Comparison of ENCODE assay signal across 18 mouse cellular contexts in genomic region chr5:134269751-134270150, GRCm38 (mm10). TPM values are rescaled to one million over a fixed set of nuclear protein-coding genes. Genes with fewer than 3 reads are reported as not detected.
A peak's percentile ranks its signal among the peaks of the same experiment; 100 is the strongest.
DNase-seq lines count a peak whose midpoint lies in the region; ATAC-seq and TF ChIP-seq lines count a peak whose summit lies in the region.
"Had no signal": no experiment of that assay in that cellular context is flagged by ENCODE, and none has a peak within 500 bp of the region (broad histone marks: within the 10 kb centered on the region; RNA-seq: fewer than 3 reads in every experiment).

No protein-coding gene starts in this region.

- H3K79me2 ChIP-seq in CH12.LX (replicated peaks; ENCODE audit: control insufficient read depth, extremely low read depth, insufficient read depth, poor library complexity, severe bottlenecking) = no peaks in the 10 kb centered on the region

- no peak for TF ChIP-seq POLR2A in CH12.LX (IDR thresholded peaks at IDR 0.05; ENCODE audit: low read depth, low read length)

- H3K4me2 ChIP-seq in liver, postnatal 0 days (ENCODE audit: low read depth, low read length) = no peak overlapping the region
- H3K4me2 ChIP-seq in liver, embryonic 12.5 days = no peak overlapping the region
- H3K4me2 ChIP-seq in CH12.LX (ENCODE audit: insufficient read depth, low read depth, poor library complexity, severe bottlenecking) = no peak overlapping the region
- H3K4me2 ChIP-seq: embryonic facial prominence, embryonic 15.5 days; limb, embryonic 12.5 days had no signal

- H3K27me3 ChIP-seq in liver, postnatal 0 days (ENCODE audit: insufficient read depth, low read length) = no peaks in the 10 kb centered on the region
- no peaks in the 10 kb centered on the region for H3K27me3 ChIP-seq in liver, embryonic 12.5 days (replicated peaks)
- no peaks in the 10 kb centered on the region for H3K27me3 ChIP-seq in CH12.LX (replicated peaks)
- H3K27me3 ChIP-seq: embryonic facial prominence, embryonic 15.5 days; limb, embryonic 12.5 days had no signal

- no peaks in the 10 kb centered on the region for H3K4me1 ChIP-seq in liver, postnatal 0 days (ENCODE audit: insufficient read depth)
- H3K4me1 ChIP-seq in liver, embryonic 12.5 days = no peaks in the 10 kb centered on the region
- H3K4me1 ChIP-seq in CH12.LX (ENCODE audit: control insufficient read depth in 1 of 2, insufficient read depth in 2 of 2) = peaks cover 11 to 53% of the 10 kb centered on the region in 2 experiments
- H3K4me1 ChIP-seq: limb, embryonic 12.5 days had no signal

- H3K27ac ChIP-seq in liver, postnatal 0 days (ENCODE audit: low read depth) = 0 out of 2 replicates have a peak overlapping the region, but pooled peaks have one; percentile 7
- H3K27ac ChIP-seq in liver, embryonic 12.5 days = no peak overlapping the region
- H3K27ac ChIP-seq in CH12.LX (ENCODE audit: insufficient read depth, low read depth) = no peak overlapping the region
- H3K27ac ChIP-seq: kidney, postnatal 0 days; limb, embryonic 12.5 days; stomach, postnatal 0 days had no signal

- no peak for ATAC-seq in liver, postnatal 0 days
- no peak for ATAC-seq in liver, embryonic 12.5 days
- ATAC-seq in neutrophil, adult 5-6 weeks (ENCODE audit: extremely low read depth, insufficient number of reproducible peaks, low FRiP score, poor library complexity, severe bottlenecking) = peak; percentile 37; the same call in 1 of the 2 replicates
- ATAC-seq: forebrain, embryonic 14.5 days; hindbrain, embryonic 16.5 days had no signal

- no peak for TF ChIP-seq EP300 in liver, postnatal 0 days (IDR thresholded peaks at IDR 0.05; ENCODE audit: low read depth)
- TF ChIP-seq EP300 in CH12.LX (IDR thresholded peaks at IDR 0.05; ENCODE audit: low read length) = peak; percentile 20; the same call in 1 of the 2 replicates

- peaks cover 61% of the 10 kb centered on the region for H3K36me3 ChIP-seq in liver, postnatal 0 days (replicated peaks; ENCODE audit: insufficient read depth, low read length)
- peaks cover 97% of the 10 kb centered on the region for H3K36me3 ChIP-seq in liver, embryonic 12.5 days
- peaks cover 46 to 62% of the 10 kb centered on the region in 2 experiments for H3K36me3 ChIP-seq in CH12.LX (replicated peaks in 1 of 2; ENCODE audit: control insufficient read depth in 1 of 2, insufficient read depth in 1 of 2, low read length in 1 of 2)

- no peak overlapping the region for H3K9ac ChIP-seq in liver, postnatal 0 days (replicated peaks)
- no peak overlapping the region for H3K9ac ChIP-seq in liver, embryonic 12.5 days
- H3K9ac ChIP-seq in CH12.LX (ENCODE audit: insufficient read depth, low read depth) = no peak overlapping the region
- H3K9ac ChIP-seq: embryonic facial prominence, embryonic 15.5 days; limb, embryonic 12.5 days had no signal

- no peak overlapping the region for H3K4me3 ChIP-seq in liver, postnatal 0 days (ENCODE audit: low read depth, low read length)
- H3K4me3 ChIP-seq in liver, embryonic 12.5 days = no peak overlapping the region
- no peak overlapping the region for H3K4me3 ChIP-seq in CH12.LX (replicated peaks in 1 of 3; ENCODE audit: low read depth in 2 of 3, low read length in 2 of 3, poor library complexity in 1 of 3)
- H3K4me3 ChIP-seq: embryonic facial prominence, embryonic 15.5 days; limb, embryonic 12.5 days had no signal

- no peak for TF ChIP-seq CTCF in liver, postnatal 0 days (IDR thresholded peaks at IDR 0.05; ENCODE audit: low read depth)
- no peak for TF ChIP-seq CTCF in CH12.LX (conservative IDR thresholded peaks at IDR 0.05 in 1 of 2, IDR thresholded peaks at IDR 0.05 in 1 of 2; ENCODE audit: low read depth in 2 of 2, low read length in 2 of 2)

- in situ Hi-C loops in CH12.LX (cut with MboI; ENCODE audit: low pct_ligation_motif_present, low pct_unique_long_range_greater_than_20kb, low sequenced_read_pairs) = no loop called here

- dilution Hi-C loops in CH12.LX (cut with MboI; ENCODE audit: extremely low pct_ligation_motif_present, extremely low pct_unique_long_range_greater_than_20kb, low sequenced_read_pairs) = no loop called here

- no peak for DNase-seq in liver, postnatal 0 days
- DNase-seq in CH12.LX (ENCODE audit: extremely low read depth) = peak; percentile 43
- peak; percentile 27 for DNase-seq in lung, postnatal 14 days
- DNase-seq in cerebellum, postnatal 10 days = no peak
- DNase-seq in right cerebral cortex, postnatal 14 days = no peak
- no peak for DNase-seq in urinary bladder, postnatal 36 days (ENCODE audit: low spot score in 2 of 2)
- DNase-seq: adrenal gland, postnatal 14 days; cerebellum, postnatal 36 days; gastrocnemius, postnatal 14 days; layer of hippocampus, postnatal 36 days had no signal

- TF ChIP-seq RAD21 in CH12.LX (IDR thresholded peaks at IDR 0.05; ENCODE audit: low read depth, low read length) = no peak

- H3K9me3 ChIP-seq in liver, postnatal 0 days (ENCODE audit: low read length) = no peaks in the 10 kb centered on the region
- H3K9me3 ChIP-seq in liver, embryonic 12.5 days (replicated peaks) = no peaks in the 10 kb centered on the region
- no peaks in the 10 kb centered on the region for H3K9me3 ChIP-seq in CH12.LX (replicated peaks; ENCODE audit: low read length)
- H3K9me3 ChIP-seq: embryonic facial prominence, embryonic 15.5 days; limb, embryonic 12.5 days had no signal

- WGBS in liver, postnatal 0 days (ENCODE audit: insufficient replicate concordance) = 79% methylated on average over 5 of the region's 5 CpGs
- 78% methylated on average over 5 of the region's 5 CpGs for WGBS in liver, embryonic 12.5 days (ENCODE audit: insufficient replicate concordance)

TF ChIP-seq in CH12.LX, 34 proteins besides CTCF, POLR2A, EP300 and RAD21:
- TF ChIP-seq ZMIZ1 (IDR thresholded peaks at IDR 0.05; ENCODE audit: low read depth, low read length) = no peak
- TF ChIP-seq SMC3 (IDR thresholded peaks at IDR 0.05; ENCODE audit: low read depth, low read length) = no peak
- TF ChIP-seq RCOR1 (conservative IDR thresholded peaks at IDR 0.05; ENCODE audit: low read depth, low read length) = no peak
- no peak for TF ChIP-seq JUN (IDR thresholded peaks at IDR 0.05; ENCODE audit: insufficient read depth, low read depth, low read length)
- no peak for TF ChIP-seq NELFE (IDR thresholded peaks at IDR 0.05; ENCODE audit: low read depth, low read length)
- no peak for TF ChIP-seq MAX (IDR thresholded peaks at IDR 0.05; ENCODE audit: low read length)
- TF ChIP-seq ETS1 (conservative IDR thresholded peaks at IDR 0.05; ENCODE audit: low read depth, low read length) = peak; percentile 52
- TF ChIP-seq MAFK (IDR thresholded peaks at IDR 0.05; ENCODE audit: insufficient replicate concordance, low read length) = no peak
- TF ChIP-seq UBTF (IDR thresholded peaks at IDR 0.05; ENCODE audit: low read depth, low read length) = no peak
- TF ChIP-seq ZKSCAN1 (IDR thresholded peaks at IDR 0.05; ENCODE audit: borderline replicate concordance, low read depth, low read length) = no peak
- no peak for TF ChIP-seq E2F4 (IDR thresholded peaks at IDR 0.05; ENCODE audit: insufficient replicate concordance, low read depth, low read length)
- TF ChIP-seq JUND (conservative IDR thresholded peaks at IDR 0.05; ENCODE audit: low read depth, low read length) = no peak
- no peak for TF ChIP-seq KAT2A (IDR thresholded peaks at IDR 0.05; ENCODE audit: insufficient replicate concordance, low read length)
- no peak for TF ChIP-seq CHD1 (IDR thresholded peaks at IDR 0.05; ENCODE audit: low read depth, low read length)
- no peak for TF ChIP-seq USF2 (conservative IDR thresholded peaks at IDR 0.05; ENCODE audit: low read depth, low read length)
- no peak for TF ChIP-seq MXI1 (IDR thresholded peaks at IDR 0.05; ENCODE audit: low read depth, low read length)
- no peak for TF ChIP-seq TCF12 (IDR thresholded peaks at IDR 0.05; ENCODE audit: low read depth, low read length)
- no peak for TF ChIP-seq PAX5 (IDR thresholded peaks at IDR 0.05; ENCODE audit: low read length)
- 0 out of 2 replicates have a peak, but pooled peaks have one; percentile 26 for TF ChIP-seq IRF4 (IDR thresholded peaks at IDR 0.05; ENCODE audit: low read depth, low read length)
- no peak for TF ChIP-seq MYC (IDR thresholded peaks at IDR 0.05; ENCODE audit: low read depth, low read length)
- TF ChIP-seq BHLHE40 (IDR thresholded peaks at IDR 0.05; ENCODE audit: low read depth, low read length) = peak; percentile 29; the same call in 1 of the 2 replicates
- no peak for TF ChIP-seq SIN3A (IDR thresholded peaks at IDR 0.05; ENCODE audit: low read length)
- TF ChIP-seq USF1 (IDR thresholded peaks at IDR 0.05; ENCODE audit: low read depth, low read length) = no peak
- no peak for TF ChIP-seq ZC3H11A (IDR thresholded peaks at IDR 0.05; ENCODE audit: low read depth, low read length)
- no peak for TF ChIP-seq ELF1 (IDR thresholded peaks at IDR 0.05; ENCODE audit: low read depth, low read length)

RNA-seq across cellular contexts. Expression of gene Ncf1, which starts 40.3 kb away (rescaled TPM):
- 24.4 and 26.0 TPM in 2 replicates for polyA plus RNA-seq in liver, postnatal 0 days (2015; fragmentation: Nextera tagmentation; extraction: Ambion mirVana)
- polyA plus RNA-seq in liver, embryonic 12.5 days (2016; fragmentation: Nextera tagmentation; extraction: Ambion mirVana) = 8.4 and 9.2 TPM in 2 replicates
- total RNA-seq in CH12.LX (2012; rRNA removed) (225 and 342 TPM in 2 replicates), CH12.LX (2014; rRNA removed) (263 and 287 TPM in 2 replicates)
- polyA plus RNA-seq in CH12.LX (2012; ENCODE audit: insufficient read length, low read depth) = 299 and 302 TPM in 2 replicates
- total RNA-seq in neutrophil, adult 5-6 weeks (2017) = 432 and 448 TPM in 2 replicates

RNA-seq across cellular contexts. Expression of gene Gtf2i, which starts 44.8 kb away (rescaled TPM):
- polyA plus RNA-seq in liver, postnatal 0 days (2015; fragmentation: Nextera tagmentation; extraction: Ambion mirVana) = 29.8 and 34.7 TPM in 2 replicates
- 65.4 and 65.6 TPM in 2 replicates for polyA plus RNA-seq in liver, embryonic 12.5 days (2016; fragmentation: Nextera tagmentation; extraction: Ambion mirVana)
- 36.2 and 42.2 TPM in 2 replicates for total RNA-seq in CH12.LX (2012; rRNA removed)
- total RNA-seq in CH12.LX (2014; rRNA removed) = 24.5 and 28.4 TPM in 2 replicates
- polyA plus RNA-seq in CH12.LX (2012; ENCODE audit: insufficient read length, low read depth) = 58.9 and 60.9 TPM in 2 replicates
- 36.2 and 37.6 TPM in 2 replicates for total RNA-seq in neutrophil, adult 5-6 weeks (2017)

Comparison
In these comparisons a context has a peak if more than half of its experiments do, and no peak if none do; other contexts are left out.
1. DNase-seq: peak in CH12.LX (single experiment) and lung, postnatal 14 days (single experiment); none in liver, postnatal 0 days (single experiment), cerebellum, postnatal 10 days (0 of 2), right cerebral cortex, postnatal 14 days (single experiment) and urinary bladder, postnatal 36 days (0 of 2).
2. RNA of gene Ncf1, which starts 40.3 kb away (polyA plus RNA-seq): 299 to 302 TPM in CH12.LX; 24.4 to 26.0 TPM in liver, postnatal 0 days and 8.4 to 9.2 TPM in liver, embryonic 12.5 days; every median in the first group is over 10 times any median in the second.